Mouse (Mus musculus) cortical plate, adult 2 months (tissue): ENCODE results near the gene Kirrel2.

Source experiments
- CTCF ChIP-seq: fragments of 200-500 bp; IDR thresholded peaks from 2 replicates; pipeline ENCODE4 v1.5.1; 2011; ENCODE audit warnings: mild to moderate bottlenecking, control low read depth, low read length; ENCODE audit not compliant: insufficient read depth; ENCODE audit errors: extremely low read depth
- POLR2A ChIP-seq: fragments of 200-500 bp; IDR thresholded peaks from 2 replicates; pipeline ENCODE4 v1.6.1; 2011; ENCODE audit warnings: mild to moderate bottlenecking, low read length, control low read depth; ENCODE audit not compliant: insufficient read depth; ENCODE audit errors: extremely low read depth

DNA sequence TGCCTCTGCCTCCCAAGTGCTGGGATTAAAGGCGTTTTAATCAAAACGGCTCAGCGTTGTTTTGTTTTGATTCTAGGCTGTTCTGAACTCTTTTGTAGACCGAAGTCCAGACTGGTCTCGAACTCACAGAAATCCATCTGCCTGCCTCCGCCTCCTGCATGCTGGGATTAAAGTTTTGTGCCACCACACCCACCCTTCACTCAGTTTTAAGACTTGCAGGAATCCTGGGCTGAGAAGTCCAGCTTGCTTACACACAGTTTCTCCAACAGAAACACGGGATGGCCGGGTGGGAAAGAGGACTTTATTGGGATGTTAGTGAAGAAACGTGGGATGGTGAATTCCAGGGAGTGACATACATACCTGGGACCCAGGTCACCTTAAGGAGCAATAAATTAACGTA lies 22.8 kb downstream of the Kirrel2 start:
- TF ChIP-seq CTCF (no peak), POLR2A (no peak)
